Mouse (Mus musculus) heart, embryonic 11.5 days (tissue): ENCODE results near the gene Pdp2. TPM values are rescaled to one million over a fixed set of nuclear protein-coding genes. Genes with fewer than 3 reads are reported as not detected.

ENCODE experiments used
- ATAC-seq: fragments of 200-750 bp; cut with Nextera tagmentation; replicated peaks from 2 replicates; pipeline ENCODE4 v1.8.0; 2017; ENCODE audit warnings: moderate library complexity; ENCODE audit not compliant: insufficient number of reproducible peaks, low FRiP score, low TSS enrichment
- H3K27ac ChIP-seq: fragments of 300-500 bp; sonication (generic); 2 replicates; pipeline ENCODE4 v1.5.1; 2014; ENCODE audit warnings: mild to moderate bottlenecking, low read depth, low read length
- H3K27me3 ChIP-seq: fragments of 300-500 bp; sonication (generic); 2 replicates; pipeline ENCODE4 v1.6.1; 2014; ENCODE audit warnings: mild to moderate bottlenecking, low read length, mixed read lengths; ENCODE audit not compliant: control insufficient read depth, insufficient read depth
- H3K36me3 ChIP-seq: fragments of 300-500 bp; sonication (generic); 2 replicates; pipeline ENCODE4 v1.6.1; 2014; ENCODE audit warnings: mild to moderate bottlenecking, low read length, moderate library complexity, mixed read lengths; ENCODE audit not compliant: control insufficient read depth, insufficient read depth
- H3K4me1 ChIP-seq: fragments of 300-500 bp; sonication (generic); 2 replicates; pipeline ENCODE4 v1.6.1; 2014; ENCODE audit warnings: low read length; ENCODE audit not compliant: control insufficient read depth, insufficient read depth
- H3K4me2 ChIP-seq: fragments of 300-500 bp; sonication (generic); 2 replicates; pipeline ENCODE4 v1.6.1; 2014; ENCODE audit warnings: mild to moderate bottlenecking, moderate library complexity
- H3K4me3 ChIP-seq: fragments of 300-500 bp; sonication (generic); 2 replicates; pipeline ENCODE4 v1.5.1; 2014; ENCODE audit warnings: low read depth, low read length
- H3K9ac ChIP-seq: fragments of 300-500 bp; sonication (generic); 2 replicates; pipeline ENCODE4 v1.6.1; 2014; ENCODE audit warnings: mild to moderate bottlenecking, low read depth, low read length, moderate library complexity
- H3K9me3 ChIP-seq: fragments of 300-500 bp; sonication (generic); replicated peaks from 2 replicates; pipeline ENCODE4 v1.6.1; 2016; ENCODE audit warnings: low read length; ENCODE audit not compliant: control insufficient read depth
- WGBS: fragments of 180-500 bp; shearing (Covaris S2); extraction: QIAGEN DNeasy Blood & Tissue Kit; methylation state at CpG from one replicate; pipeline ENCODE4 v1.1.7; 2014; ENCODE audit not compliant: insufficient replicate concordance; 5-methylcytosine and 5-hydroxymethylcytosine counted together
- polyA plus RNA-seq: library from polyadenylated mRNA; unstranded; fragments of >200 nt; fragmentation: Nextera tagmentation; extraction: Ambion mirVana; gene quantifications from 2 replicates; pipeline ENCODE4 v1.2.1, GENCODE M21; 2014

Gene Pdp2
- polyA plus RNA-seq, 1 experiment from 2014 or later: 10.2 TPM

DNA sequence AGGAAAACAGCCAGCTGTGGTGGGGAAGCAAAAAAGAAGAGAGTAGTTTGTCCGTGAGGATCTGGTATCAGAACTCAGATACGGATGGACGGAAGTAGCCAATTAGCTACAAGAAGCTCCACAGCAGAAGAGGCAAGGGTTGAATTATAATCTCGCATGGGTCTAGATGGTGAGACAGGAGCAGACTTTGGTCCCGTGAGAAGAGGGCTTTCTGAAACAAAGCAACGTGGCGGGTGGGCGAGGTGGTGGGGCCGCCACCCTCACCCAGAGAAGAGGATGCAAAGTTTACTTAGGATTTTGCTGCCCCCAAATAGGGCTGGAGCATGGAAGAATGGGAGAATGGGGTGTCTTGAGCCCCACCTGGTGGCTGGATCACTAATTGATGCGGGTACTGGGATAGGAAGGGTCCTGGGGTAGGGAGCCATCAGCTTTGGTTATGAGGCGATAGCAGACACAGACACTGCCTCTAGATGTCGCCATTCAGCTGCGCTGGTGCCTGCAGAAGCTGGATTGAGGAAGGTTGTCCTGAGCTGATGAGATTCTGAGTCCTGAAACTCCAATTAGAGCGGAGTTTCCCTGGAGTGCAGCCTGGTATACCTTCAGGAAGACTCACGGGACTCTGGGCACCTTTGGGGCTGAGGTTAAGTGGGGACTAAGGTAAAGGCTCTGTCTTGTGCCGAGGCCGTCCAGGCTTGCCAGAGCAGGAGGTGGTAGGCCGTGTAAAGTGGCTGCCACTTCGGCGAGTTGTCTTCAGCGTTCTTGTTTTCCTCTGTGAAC lies 11.4 kb downstream of the Pdp2 start:
- peak overlapping the region; percentile 82 for H3K27ac ChIP-seq
- H3K36me3 ChIP-seq: no peaks in the 10 kb centered on the region
- WGBS: 17% methylated on average over 21 of the region's 21 CpGs
- peaks cover 36% of the 10 kb centered on the region for H3K4me1 ChIP-seq
- no peaks in the 10 kb centered on the region for H3K27me3 ChIP-seq
- peak; percentile 66 for ATAC-seq
- peak overlapping the region; percentile 62 for H3K4me2 ChIP-seq
- peak overlapping the region; percentile 57 for H3K9ac ChIP-seq
- no peaks in the 10 kb centered on the region for H3K9me3 ChIP-seq
- peak overlapping the region; percentile 21 for H3K4me3 ChIP-seq

- Histone ChIP-seq H3K27me3 (no peaks in the 10 kb centered on the region), H3K4me2 (peak overlapping the region; percentile 62), H3K36me3 (no peaks in the 10 kb centered on the region), H3K9me3 (no peaks in the 10 kb centered on the region), H3K4me1 (peaks cover 41% of the 10 kb centered on the region), H3K4me3 (no peak overlapping the region), H3K9ac (peak overlapping the region; percentile 1; the same call in 1 of the 2 replicates), H3K27ac (peak overlapping the region; percentile 82)
- ATAC-seq: no peak
- WGBS: 43% methylated on average over 4 of the region's 4 CpGs
Measured at GRCm38 (mm10) chr8:104603245-104603593, 12.0 kb downstream of the Pdp2 start.

DNA sequence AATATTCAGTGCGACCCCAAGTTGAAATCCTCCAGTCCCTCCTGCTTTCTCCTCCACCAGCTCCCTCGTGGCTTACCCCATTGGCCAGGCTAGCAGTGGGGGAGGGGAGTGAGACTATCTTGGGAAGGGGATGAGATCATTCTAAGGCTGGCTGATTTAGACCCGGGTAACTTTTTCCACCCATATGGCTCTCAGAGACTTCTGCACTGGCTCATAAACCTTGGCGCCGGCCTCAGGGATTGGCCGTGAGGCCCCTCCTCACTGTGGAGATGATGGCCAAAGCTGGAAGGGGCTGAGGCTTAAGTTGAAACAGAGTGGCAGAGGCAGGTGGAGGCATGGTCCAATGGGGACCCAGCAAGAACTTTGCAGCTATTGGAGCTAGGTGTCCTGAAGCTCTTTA lies 15.1 kb downstream of the Pdp2 start:
- WGBS: 13% methylated on average over 6 of the region's 6 CpGs
- peak; percentile 28; the same call in 1 of the 2 replicates for ATAC-seq
- H3K9ac ChIP-seq: peak overlapping the region; percentile 40; the same call in 1 of the 2 replicates
- H3K4me2 ChIP-seq: peak overlapping the region; percentile 27
- H3K4me3 ChIP-seq: no peak overlapping the region
- H3K4me1 ChIP-seq: peaks cover 52% of the 10 kb centered on the region
- no peaks in the 10 kb centered on the region for H3K9me3 ChIP-seq
- no peaks in the 10 kb centered on the region for H3K27me3 ChIP-seq
- H3K36me3 ChIP-seq: no peaks in the 10 kb centered on the region
- peak overlapping the region; percentile 95 for H3K27ac ChIP-seq

DNA sequence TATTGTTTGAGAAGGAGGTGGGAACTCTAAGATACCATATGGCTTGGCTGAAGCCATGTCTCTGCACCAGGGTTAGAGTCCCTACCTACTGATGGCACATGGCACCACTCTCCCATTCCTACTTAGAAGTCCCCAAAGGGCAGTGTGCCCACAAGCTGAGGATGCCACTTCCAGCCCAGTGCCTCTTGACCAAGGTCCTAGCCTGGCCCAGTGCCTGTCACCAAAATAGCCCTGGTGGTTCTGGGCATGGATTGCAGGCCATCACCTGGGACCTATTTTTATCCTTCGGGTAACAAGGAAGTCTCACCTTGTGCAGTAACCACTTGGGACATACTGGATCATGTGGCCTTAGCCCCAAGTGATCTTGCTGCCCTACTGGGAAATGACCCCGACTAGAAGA lies 16.7 kb downstream of the Pdp2 start:
- H3K9me3 ChIP-seq: no peaks in the 10 kb centered on the region
- peak overlapping the region; percentile 95 for H3K27ac ChIP-seq
- no peaks in the 10 kb centered on the region for H3K27me3 ChIP-seq
- no peaks in the 10 kb centered on the region for H3K36me3 ChIP-seq
- peak overlapping the region; percentile 56; the same call in 1 of the 2 replicates for H3K9ac ChIP-seq
- no peak overlapping the region for H3K4me3 ChIP-seq
- 54% methylated on average over 2 of the region's 2 CpGs for WGBS
- ATAC-seq: no peak
- H3K4me1 ChIP-seq: peaks cover 63% of the 10 kb centered on the region
- peak overlapping the region; percentile 46 for H3K4me2 ChIP-seq

DNA sequence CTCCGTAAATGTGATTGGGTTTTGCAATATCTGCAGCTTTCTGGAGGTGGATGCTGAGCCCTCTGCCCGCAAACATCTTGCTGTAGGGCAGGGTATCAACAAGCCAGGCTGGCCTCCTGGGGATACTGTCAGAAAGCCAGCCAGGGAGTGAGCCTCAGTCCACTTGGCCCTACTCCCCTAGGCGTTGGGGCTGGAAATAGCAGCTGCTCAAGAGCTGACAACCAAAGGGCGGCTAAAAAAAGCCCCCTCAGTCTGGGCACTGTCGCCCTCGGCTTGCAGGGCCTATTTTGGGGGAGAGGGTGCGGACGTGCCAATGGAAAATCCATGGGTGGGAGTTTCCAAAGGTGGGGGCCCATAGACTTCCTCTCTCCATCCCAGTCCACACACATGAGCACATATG lies 18.0 kb downstream of the Pdp2 start:
- H3K4me2 ChIP-seq: peak overlapping the region; percentile 46
- peak; percentile 35 for ATAC-seq
- peaks cover 68% of the 10 kb centered on the region for H3K4me1 ChIP-seq
- peak overlapping the region; percentile 56; the same call in 1 of the 2 replicates for H3K9ac ChIP-seq
- H3K4me3 ChIP-seq: peak overlapping the region; percentile 26
- no peaks in the 10 kb centered on the region for H3K27me3 ChIP-seq
- no peaks in the 10 kb centered on the region for H3K9me3 ChIP-seq
- H3K36me3 ChIP-seq: no peaks in the 10 kb centered on the region
- WGBS: 37% methylated on average over 8 of the region's 8 CpGs
- peak overlapping the region; percentile 95 for H3K27ac ChIP-seq

DNA sequence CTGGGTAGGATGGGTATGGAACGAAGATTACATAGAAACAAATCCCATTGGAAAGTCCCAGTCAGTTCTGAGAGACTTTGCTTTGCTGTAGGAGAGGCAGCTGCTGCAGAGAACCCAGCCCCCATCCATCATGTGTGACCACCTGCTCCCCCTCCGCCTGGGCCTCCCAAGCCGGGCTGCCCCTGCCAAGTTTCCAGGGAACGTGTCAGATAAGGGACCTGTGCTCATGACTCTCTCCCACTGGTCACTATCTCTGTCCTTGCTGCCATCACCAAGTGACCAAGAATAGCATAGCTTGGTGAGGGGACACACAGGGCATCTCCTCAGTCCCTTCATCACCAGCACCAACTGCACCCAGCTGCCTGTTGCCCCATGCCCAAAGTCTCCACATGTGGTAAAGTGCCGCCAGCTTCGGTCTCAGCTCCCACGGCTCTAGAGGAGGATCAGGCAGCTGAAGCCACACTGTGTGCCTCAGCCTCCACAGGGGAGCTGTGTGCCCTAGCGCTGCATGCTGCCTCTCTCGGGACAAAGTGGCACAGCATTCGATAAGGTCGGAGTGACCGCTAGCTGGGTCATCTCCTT lies 19.0 kb downstream of the Pdp2 start:
- WGBS: 43% methylated on average over 12 of the region's 12 CpGs
- Histone ChIP-seq H3K9ac (peak overlapping the region; percentile 50; the same call in 1 of the 2 replicates), H3K4me1 (peaks cover 63% of the 10 kb centered on the region), H3K4me2 (peak overlapping the region; percentile 27), H3K27ac (peak overlapping the region; percentile 95), H3K36me3 (no peaks in the 10 kb centered on the region), H3K4me3 (no peak overlapping the region), H3K27me3 (no peaks in the 10 kb centered on the region), H3K9me3 (no peaks in the 10 kb centered on the region)
- peak; percentile 64 for ATAC-seq

DNA sequence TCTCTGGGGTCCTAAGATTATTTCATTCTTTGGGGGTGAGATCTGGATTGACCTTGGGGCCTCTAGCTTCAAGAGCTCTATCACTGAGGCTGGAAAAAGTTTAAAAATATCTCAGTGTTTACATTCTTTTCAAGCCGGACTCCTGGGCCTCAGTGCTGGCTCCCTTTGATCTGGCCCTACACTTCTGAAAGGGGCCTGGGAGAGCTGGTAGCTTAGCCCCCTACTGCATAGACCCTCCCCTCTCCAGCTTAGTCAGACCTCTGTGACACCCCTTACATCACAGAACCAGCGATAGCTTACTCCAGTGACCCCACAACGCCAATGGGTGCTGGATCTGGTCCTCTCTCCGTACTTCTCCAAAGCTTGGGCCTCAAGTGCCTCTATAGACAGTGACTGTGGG lies 20.4 kb downstream of the Pdp2 start:
- 32% methylated on average over 4 of the region's 4 CpGs for WGBS

DNA sequence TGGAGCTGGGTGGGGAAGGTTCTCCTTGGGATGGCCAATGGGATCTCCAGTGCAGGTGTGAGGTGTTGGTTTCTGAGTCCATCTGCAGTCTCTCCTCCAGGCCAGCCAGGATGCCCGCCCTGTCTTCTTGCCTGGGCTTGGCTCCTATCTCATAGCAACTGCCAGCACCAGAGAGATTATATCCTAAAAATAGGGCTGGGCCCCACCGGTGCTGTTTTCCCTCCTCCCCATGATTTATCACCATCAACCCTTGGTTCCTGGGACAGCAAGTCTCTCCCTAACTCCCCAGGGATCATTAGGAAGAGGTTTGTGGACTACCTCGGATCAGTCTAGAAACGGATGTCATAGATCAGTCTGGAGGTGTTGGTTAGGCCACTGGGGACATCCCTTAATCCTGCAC lies 21.9 kb downstream of the Pdp2 start:
- H3K9ac ChIP-seq: no peak overlapping the region; the same call in 1 of the 2 replicates
- ATAC-seq: no peak
- 29% methylated on average over 4 of the region's 4 CpGs for WGBS
- peak overlapping the region; percentile 18; the same call in 1 of the 2 replicates for H3K4me2 ChIP-seq
- H3K4me1 ChIP-seq: peaks cover 35% of the 10 kb centered on the region
- H3K9me3 ChIP-seq: no peaks in the 10 kb centered on the region
- no peak overlapping the region for H3K4me3 ChIP-seq
- H3K36me3 ChIP-seq: no peaks in the 10 kb centered on the region
- H3K27ac ChIP-seq: peak overlapping the region; percentile 95
- H3K27me3 ChIP-seq: no peaks in the 10 kb centered on the region

More for the DNA sequence above, 20.4 kb downstream of the Pdp2 start:
- H3K27me3 ChIP-seq: no peaks in the 10 kb centered on the region
- H3K27ac ChIP-seq: peak overlapping the region; percentile 95
- H3K36me3 ChIP-seq: no peaks in the 10 kb centered on the region
- H3K4me2 ChIP-seq: peak overlapping the region; percentile 31
- H3K9me3 ChIP-seq: no peaks in the 10 kb centered on the region
- no peak overlapping the region for H3K4me3 ChIP-seq
- peaks cover 50% of the 10 kb centered on the region for H3K4me1 ChIP-seq
- no peak overlapping the region for H3K9ac ChIP-seq
- ATAC-seq: peak; percentile 52
